Comparison of ENCODE assay signal across 8 mouse cellular contexts in genomic region chr12:54191608-54192304, GRCm38 (mm10). TPM values are rescaled to one million over a fixed set of nuclear protein-coding genes. Genes with fewer than 3 reads are reported as not detected.
DNase-seq lines count a peak whose midpoint lies in the region; ATAC-seq and TF ChIP-seq lines count a peak whose summit lies in the region.

No protein-coding gene starts in this region.

- peak overlapping the region; percentile 67 for H3K4me2 ChIP-seq in hindbrain, embryonic 16.5 days (ENCODE audit: low read length)

- 4% methylated on average over 19 of the region's 19 CpGs for WGBS in hindbrain, embryonic 16.5 days

- TF ChIP-seq CTCF in gastrocnemius, adult 2 months (IDR thresholded peaks at IDR 0.05), result no peak

- H3K27me3 ChIP-seq in hindbrain, embryonic 16.5 days (replicated peaks; ENCODE audit: control insufficient read depth, insufficient read depth, low read length), result no peaks in the 10 kb centered on the region

- peak overlapping the region; percentile 73 for H3K27ac ChIP-seq in gastrocnemius, adult 2 months
- H3K27ac ChIP-seq in hindbrain, embryonic 16.5 days (ENCODE audit: low read depth, low read length), result peak overlapping the region; percentile 55

- ATAC-seq in hindbrain, embryonic 16.5 days, result peak; percentile 97

- peak overlapping the region; percentile 69 for H3K4me3 ChIP-seq in gastrocnemius, adult 2 months
- H3K4me3 ChIP-seq in hindbrain, embryonic 16.5 days (ENCODE audit: low read length), result peak overlapping the region; percentile 35

- peak; percentile 90 for DNase-seq in ZHBTc4 (ENCODE audit: low read depth, low spot score)
- peak; percentile 81 to 92 for DNase-seq in cerebellum, postnatal 4 days (ENCODE audit: low spot score in 2 of 2)
- peak; percentile 94 for DNase-seq in gastrocnemius, adult 2 months
- peak; percentile 65 to 81 for DNase-seq in left cerebral cortex, adult 18-20 months (ENCODE audit: low spot score in 2 of 2)
- DNase-seq in lung, postnatal 36 days, result peak; percentile 82
- DNase-seq in retina, postnatal 1 day, result peak; percentile 95
- peak; percentile 79 for DNase-seq in urinary bladder, postnatal 25 days (ENCODE audit: low spot score)

- intact Hi-C loops in gastrocnemius, adult 2 months (cut with DNase I), result no loop called here

- no peaks in the 10 kb centered on the region for H3K36me3 ChIP-seq in hindbrain, embryonic 16.5 days (ENCODE audit: control insufficient read depth, insufficient read depth, low read length)

- no peaks in the 10 kb centered on the region for H3K9me3 ChIP-seq in hindbrain, embryonic 16.5 days (ENCODE audit: control insufficient read depth, low read length)

- H3K9ac ChIP-seq in hindbrain, embryonic 16.5 days (ENCODE audit: low read depth, low read length), result peak overlapping the region; percentile 50

- peaks cover 23% of the 10 kb centered on the region for H3K4me1 ChIP-seq in hindbrain, embryonic 16.5 days (ENCODE audit: control insufficient read depth, insufficient read depth, low read depth, low read length)

RNA-seq across cellular contexts. Expression of gene Egln3, which starts 11.9 kb away (rescaled TPM):
- 10 to 100 TPM; 27.8 to 73.6 TPM for total RNA-seq in gastrocnemius, adult 2 months (2021)
- polyA plus RNA-seq in hindbrain, embryonic 16.5 days (2015; fragmentation: Nextera tagmentation; extraction: Ambion mirVana), result 7.4 and 7.6 TPM in 2 replicates
- 10 to 100 TPM; 10.2 to 11.2 TPM for total RNA-seq in left cerebral cortex, adult 18-20 months (2021)

Comparison
In these comparisons a context has a peak if more than half of its experiments do, and no peak if none do; other contexts are left out.
1. Peak in every context shown above with its lines: DNase-seq, ATAC-seq, H3K4me3 ChIP-seq and H3K27ac ChIP-seq.